Mouse (Mus musculus): ENCODE measurements at regions not wholly inside any gene's neighbourhood (a gene's known extent, or its start where the extent isn't known, plus 50 kb on each side); places are given as distances from the start of the nearest gene placed in this dataset.

GRCm38 (mm10) chr4:34336971-34337797 lies 213.6 kb upstream of the Akirin2 start:
- DNase-seq (ENCODE audit: inconsistent ontology term): no peak

GRCm38 (mm10) chr4:34337852-34338251 lies 212.9 kb upstream of the Akirin2 start:
- no peak for DNase-seq (ENCODE audit: inconsistent ontology term)

- no peak for DNase-seq (ENCODE audit: inconsistent ontology term)
Observed at GRCm38 (mm10) chr4:34340057-34340456, 210.7 kb upstream of the Akirin2 start.

- no peak for DNase-seq (ENCODE audit: inconsistent ontology term)
Observed at GRCm38 (mm10) chr4:34371281-34372032, 179.3 kb upstream of the Akirin2 start.

- no peak for DNase-seq (ENCODE audit: inconsistent ontology term)
Observed at GRCm38 (mm10) chr4:34386338-34386967, 164.3 kb upstream of the Akirin2 start.

GRCm38 (mm10) chr4:34391499-34391898 lies 159.2 kb upstream of the Akirin2 start:
- DNase-seq (ENCODE audit: inconsistent ontology term): no peak

- DNase-seq (ENCODE audit: inconsistent ontology term): no peak
Observed at GRCm38 (mm10) chr4:34403061-34403460, 147.7 kb upstream of the Akirin2 start.

GRCm38 (mm10) chr4:34407181-34407580 lies 143.6 kb upstream of the Akirin2 start:
- no peak for DNase-seq (ENCODE audit: inconsistent ontology term)

GRCm38 (mm10) chr4:34420970-34421369 lies 129.8 kb upstream of the Akirin2 start:
- no peak for DNase-seq (ENCODE audit: inconsistent ontology term)

- no peak for DNase-seq (ENCODE audit: inconsistent ontology term)
Observed at GRCm38 (mm10) chr4:34424131-34424646, 126.5 kb upstream of the Akirin2 start.

- DNase-seq (ENCODE audit: inconsistent ontology term): no peak
Observed at GRCm38 (mm10) chr4:34429003-34429402, 121.7 kb upstream of the Akirin2 start.

- no peak for DNase-seq (ENCODE audit: inconsistent ontology term)
Observed at GRCm38 (mm10) chr4:34429456-34430235, 121.1 kb upstream of the Akirin2 start.

GRCm38 (mm10) chr4:34437316-34437715 lies 113.4 kb upstream of the Akirin2 start:
- DNase-seq (ENCODE audit: inconsistent ontology term): no peak

GRCm38 (mm10) chr4:34449582-34449981 lies 101.2 kb upstream of the Akirin2 start:
- DNase-seq (ENCODE audit: inconsistent ontology term): no peak

GRCm38 (mm10) chr4:34462591-34462990 lies 88.1 kb upstream of the Akirin2 start:
- no peak for DNase-seq (ENCODE audit: inconsistent ontology term)

GRCm38 (mm10) chr4:34465845-34466244 lies 84.9 kb upstream of the Akirin2 start:
- no peak for DNase-seq (ENCODE audit: inconsistent ontology term)

GRCm38 (mm10) chr4:34466309-34466708 lies 84.4 kb upstream of the Akirin2 start:
- no peak for DNase-seq (ENCODE audit: inconsistent ontology term)

GRCm38 (mm10) chr4:34468096-34468495 lies 82.6 kb upstream of the Akirin2 start:
- DNase-seq (ENCODE audit: inconsistent ontology term): no peak

GRCm38 (mm10) chr4:34475792-34476448 lies 74.8 kb upstream of the Akirin2 start:
- peak; percentile 7 for DNase-seq (ENCODE audit: inconsistent ontology term)

GRCm38 (mm10) chr4:34484273-34484672 lies 66.5 kb upstream of the Akirin2 start:
- no peak for DNase-seq (ENCODE audit: inconsistent ontology term)

GRCm38 (mm10) chr4:34485574-34485973 lies 65.2 kb upstream of the Akirin2 start:
- DNase-seq (ENCODE audit: inconsistent ontology term): no peak

Data from Muller cell, postnatal 12 days (primary cell).